Mouse (Mus musculus) limb, embryonic 14.5 days (tissue): Measurements from ENCODE around the gene Ywhah. TPM values are rescaled to one million over a fixed set of nuclear protein-coding genes. Genes with fewer than 3 reads are reported as not detected.
"Not testable (repeated sequence)": the region's sequence is repeated elsewhere in the genome, so short reads cannot be mapped to it uniquely, and the experiment has no call there.

Experiments used
- ATAC-seq: fragments of 200-750 bp; cut with Nextera tagmentation; 2 replicates; pipeline ENCODE4 v1.8.0; 2017; ENCODE audit warnings: low read depth, moderate number of reproducible peaks, moderate TSS enrichment; ENCODE audit not compliant: low FRiP score
- DNase-seq: peaks from one replicate; pipeline ENCODE4 v3.0.0-alpha.2; 2015; ENCODE audit warnings: low spot score
- H3K27ac ChIP-seq: fragments of 300-500 bp; sonication (generic); replicated peaks from 2 replicates; pipeline ENCODE4 v1.5.1; 2014; ENCODE audit warnings: low read depth, mild to moderate bottlenecking, low read length, moderate library complexity, mixed read lengths
- H3K27me3 ChIP-seq: fragments of 300-500 bp; sonication (generic); 2 replicates; pipeline ENCODE4 v1.6.1; 2014; ENCODE audit warnings: low read length, mixed read lengths; ENCODE audit not compliant: control insufficient read depth, insufficient read depth
- H3K36me3 ChIP-seq: fragments of 300-500 bp; sonication (generic); 2 replicates; pipeline ENCODE4 v1.6.1; 2014; ENCODE audit warnings: mild to moderate bottlenecking, low read length, moderate library complexity, mixed read lengths; ENCODE audit not compliant: control insufficient read depth, insufficient read depth
- H3K4me1 ChIP-seq: fragments of 300-500 bp; sonication (generic); 2 replicates; pipeline ENCODE4 v1.6.1; 2014; ENCODE audit warnings: antibody characterized with exemption, low read length, mixed read lengths; ENCODE audit not compliant: control insufficient read depth, insufficient read depth
- H3K4me2 ChIP-seq: fragments of 300-500 bp; sonication (generic); replicated peaks from 2 replicates; pipeline ENCODE4 v1.6.1; 2014; ENCODE audit warnings: low read depth, mild to moderate bottlenecking, low read length, moderate library complexity; ENCODE audit not compliant: severe bottlenecking
- H3K4me3 ChIP-seq: fragments of 300-500 bp; sonication (generic); replicated peaks from 2 replicates; pipeline ENCODE4 v1.5.1; 2014; ENCODE audit warnings: low read length
- H3K9ac ChIP-seq: fragments of 300-500 bp; sonication (generic); 2 replicates; pipeline ENCODE4 v1.6.1; 2014; ENCODE audit warnings: mild to moderate bottlenecking, low read depth, low read length, moderate library complexity; ENCODE audit not compliant: severe bottlenecking
- H3K9me3 ChIP-seq: fragments of 300-500 bp; sonication (generic); 2 replicates; pipeline ENCODE4 v1.6.1; 2016; ENCODE audit warnings: low read length; ENCODE audit not compliant: control insufficient read depth
- POLR2A ChIP-seq: fragments of 200-500 bp; IDR thresholded peaks from 2 replicates; pipeline ENCODE4 v1.8.0; 2012; ENCODE audit warnings: inconsistent platforms, mild to moderate bottlenecking, moderate library complexity, borderline replicate concordance; ENCODE audit not compliant: insufficient read depth, insufficient read length; ENCODE audit errors: extremely low read depth
- WGBS: fragments of 180-500 bp; shearing (Covaris S2); extraction: QIAGEN DNeasy Blood & Tissue Kit; methylation state at CpG from one replicate; pipeline ENCODE4 v1.1.7; 2014; 5-methylcytosine and 5-hydroxymethylcytosine counted together
- polyA plus RNA-seq, 2 experiments: library from polyadenylated mRNA; depleted of rRNA in 1 of 2; stranded (reverse) in 1 of 2; unstranded in 1 of 2; fragments of >200 nt; fragmentation: Nextera tagmentation in 1 of 2; extraction: Ambion mirVana in 1 of 2; gene quantifications; 2 replicates each; pipeline versions ENCODE4 v1.2.1 to v1.2.3; 2012 to 2014

Gene Ywhah
- polyA plus RNA-seq, 2 experiments, result 247 to 323 TPM

DNA sequence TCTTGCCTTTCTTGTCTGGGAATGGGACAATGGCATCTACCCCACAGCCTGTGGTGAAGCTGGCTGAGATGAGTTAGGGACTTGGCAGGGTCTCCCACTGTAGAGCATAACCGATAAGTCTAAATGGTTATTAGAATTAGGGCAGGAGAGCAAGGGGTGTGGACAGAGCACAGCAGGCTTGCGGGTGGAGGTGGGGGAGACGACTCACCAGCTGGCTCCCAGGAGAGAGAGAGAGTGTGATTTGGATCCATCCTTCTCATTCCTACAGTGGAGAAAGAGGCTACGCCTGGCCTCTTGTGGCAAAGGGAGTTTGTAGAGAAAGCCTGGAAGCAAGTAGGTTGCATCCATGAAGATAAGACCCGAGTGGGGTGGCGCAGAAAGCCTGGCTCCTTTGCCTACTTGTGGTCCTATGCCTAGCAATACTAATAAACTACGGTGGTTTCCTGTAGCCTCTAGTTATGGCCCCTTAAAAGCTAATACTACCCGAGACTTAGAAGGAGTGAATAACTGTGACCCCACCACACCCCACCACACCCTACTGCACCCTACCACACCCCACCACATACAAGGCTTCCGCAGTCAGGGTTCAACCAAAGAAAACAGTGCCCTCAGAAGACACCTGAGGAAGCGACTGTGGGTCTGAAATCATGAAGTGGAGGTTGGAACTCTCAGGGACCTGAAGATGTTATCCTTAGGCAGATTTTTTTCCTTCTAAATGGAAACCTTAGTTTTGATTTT, 13.6 kb downstream of the Ywhah start:
- ATAC-seq (no peak), DNase-seq (no peak)
- Histone ChIP-seq H3K4me2 (no peak overlapping the region), H3K27ac (no peak overlapping the region), H3K4me3 (no peak overlapping the region), H3K27me3 (no peaks in the 10 kb centered on the region), H3K9ac (no peak overlapping the region), H3K36me3 (peaks cover 9% of the 10 kb centered on the region), H3K9me3 (no peaks in the 10 kb centered on the region), H3K4me1 (no peaks in the 10 kb centered on the region)
- WGBS, result 77% methylated on average over 10 of the region's 10 CpGs
- TF ChIP-seq POLR2A, result no peak

DNA sequence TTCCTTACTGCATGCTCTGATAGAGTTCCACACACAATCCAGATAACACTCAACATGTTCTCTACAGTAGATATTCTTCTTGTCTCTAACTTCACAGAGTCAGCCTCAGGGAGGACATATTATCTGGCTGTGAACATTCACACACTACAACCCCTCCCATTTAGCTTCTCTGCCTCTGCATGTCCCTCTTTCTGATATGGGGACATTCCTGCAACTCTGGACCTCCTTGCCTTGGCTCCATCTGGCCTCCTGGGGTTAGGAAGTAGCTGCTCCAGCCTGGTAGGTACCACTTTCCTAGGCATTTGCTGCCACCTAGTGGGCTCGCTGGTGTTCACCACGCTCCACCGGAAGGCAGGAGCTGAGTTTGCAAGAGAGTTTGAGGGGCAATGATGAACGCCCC, 14.5 kb downstream of the Ywhah start:
- H3K4me1 ChIP-seq, result no peaks in the 10 kb centered on the region
- H3K9ac ChIP-seq, result no peak overlapping the region
- 0% methylated on average over 4 of the region's 4 CpGs for WGBS
- H3K9me3 ChIP-seq, result no peaks in the 10 kb centered on the region
- H3K4me3 ChIP-seq, result no peak overlapping the region
- no peak overlapping the region for H3K4me2 ChIP-seq
- no peak overlapping the region for H3K27ac ChIP-seq
- H3K36me3 ChIP-seq, result peaks cover 6% of the 10 kb centered on the region
- no peaks in the 10 kb centered on the region for H3K27me3 ChIP-seq
- DNase-seq (peak; percentile 84), ATAC-seq (peak; percentile 77; the same call in 1 of the 2 replicates)
- TF ChIP-seq POLR2A, result peak; percentile 26; the same call in 1 of the 2 replicates

DNA sequence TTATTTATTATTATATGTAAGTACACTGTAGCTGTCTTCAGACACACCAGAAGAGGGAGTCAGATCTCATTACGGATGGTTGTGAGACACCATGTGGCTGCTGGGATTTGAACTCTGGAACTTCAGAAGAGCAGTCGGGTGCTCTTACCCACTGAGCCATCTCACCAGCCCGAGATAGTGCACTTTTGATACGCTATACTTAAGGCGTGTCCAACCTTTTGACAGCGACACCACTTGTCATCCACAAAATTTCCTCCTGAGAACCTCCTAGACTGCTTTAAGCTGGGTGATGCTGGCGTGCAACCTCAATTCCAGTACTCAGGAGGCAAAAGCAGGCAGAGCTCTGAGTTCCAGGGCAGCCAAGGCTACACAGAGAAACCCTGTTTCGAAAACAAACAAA, 15.0 kb downstream of the Ywhah start:
- not testable (repeated sequence) for H3K27ac ChIP-seq, H3K9ac ChIP-seq, H3K4me1 ChIP-seq, ATAC-seq, H3K4me2 ChIP-seq, H3K4me3 ChIP-seq, H3K36me3 ChIP-seq, DNase-seq, H3K27me3 ChIP-seq, H3K9me3 ChIP-seq
- 39% methylated on average over 8 of the region's 8 CpGs for WGBS

DNA sequence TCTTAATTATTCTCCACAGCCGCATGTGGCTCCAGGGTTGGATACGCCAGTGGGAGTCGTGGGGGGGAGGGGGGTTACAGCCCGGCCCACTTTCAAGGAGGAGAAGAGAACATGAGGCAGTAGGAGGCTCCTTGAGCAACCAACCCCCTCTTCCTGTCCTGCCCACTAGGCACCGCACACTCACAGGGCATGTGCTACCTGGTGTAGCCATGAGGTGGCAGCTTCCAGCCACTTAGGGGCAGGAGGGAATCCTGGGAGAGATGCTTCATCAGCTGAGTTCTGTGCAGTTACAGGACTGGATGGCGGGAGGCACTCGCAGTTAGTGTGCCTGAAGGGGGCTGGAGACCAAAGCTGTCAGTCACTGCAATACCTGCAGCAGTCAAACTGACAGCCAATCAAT, 15.5 kb downstream of the Ywhah start:
- Histone ChIP-seq H3K4me3 (no peak overlapping the region), H3K4me1 (no peaks in the 10 kb centered on the region), H3K27me3 (no peaks in the 10 kb centered on the region), H3K36me3 (no peaks in the 10 kb centered on the region), H3K27ac (no peak overlapping the region), H3K4me2 (no peak overlapping the region), H3K9me3 (no peaks in the 10 kb centered on the region), H3K9ac (no peak overlapping the region)
- TF ChIP-seq POLR2A, result no peak
- 21% methylated on average over 7 of the region's 7 CpGs for WGBS
- ATAC-seq (no peak), DNase-seq (no peak)

DNA sequence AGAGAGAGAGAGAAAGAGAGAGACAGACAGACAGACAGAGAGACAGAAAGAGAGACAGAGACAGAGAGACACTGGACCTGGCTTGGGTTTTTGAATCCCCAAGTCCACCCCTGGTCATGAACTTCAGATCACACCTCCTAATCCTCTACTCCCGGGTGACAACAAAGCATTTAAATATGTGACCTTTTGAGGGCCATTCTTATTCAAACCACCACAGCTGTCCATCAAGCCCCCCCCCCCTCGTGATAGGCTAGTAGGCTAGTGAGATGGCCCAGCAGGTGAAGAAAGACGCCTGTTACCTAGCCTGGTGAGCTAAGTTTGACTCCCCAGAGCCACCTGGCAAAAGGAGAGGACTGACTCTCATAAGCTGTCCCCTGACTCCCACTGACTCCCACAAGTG, 16.3 kb downstream of the Ywhah start:
- Histone ChIP-seq H3K9me3 (no peaks in the 10 kb centered on the region), H3K36me3 (no peaks in the 10 kb centered on the region), H3K27ac (no peak overlapping the region), H3K9ac (no peak overlapping the region), H3K4me1 (no peaks in the 10 kb centered on the region), H3K4me2 (no peak overlapping the region), H3K4me3 (no peak overlapping the region), H3K27me3 (no peaks in the 10 kb centered on the region)
- no peak for TF ChIP-seq POLR2A
- ATAC-seq (no peak), DNase-seq (no peak)
- WGBS, result 37% methylated on average over 3 of the region's 3 CpGs
